Mouse (Mus musculus) heart, postnatal 0 days (tissue): ENCODE measurements around the gene St3gal4. TPM values are rescaled to one million over a fixed set of nuclear protein-coding genes. Genes with fewer than 3 reads are reported as not detected.

Experiments
- ATAC-seq: fragments of 200-750 bp; cut with Nextera tagmentation; 2 replicates; pipeline ENCODE4 v1.8.0; 2017; ENCODE audit warnings: low read depth, moderate number of reproducible peaks, moderate library complexity; ENCODE audit not compliant: insufficient read depth
- DNase-seq: peaks from one replicate; pipeline ENCODE4 v3.0.0-alpha.2; 2016; ENCODE audit warnings: low spot score
- H3K27ac ChIP-seq: fragments of 300-500 bp; sonication (generic); 2 replicates; pipeline ENCODE4 v1.5.1; 2014; ENCODE audit warnings: low read depth, mild to moderate bottlenecking
- H3K27me3 ChIP-seq: fragments of 300-500 bp; sonication (generic); 2 replicates; pipeline ENCODE4 v1.6.1; 2014; ENCODE audit warnings: low read length, mixed read lengths; ENCODE audit not compliant: control insufficient read depth, insufficient read depth
- H3K36me3 ChIP-seq: fragments of 300-500 bp; sonication (generic); replicated peaks from 2 replicates; pipeline ENCODE4 v1.6.1; 2014; ENCODE audit warnings: low read length, mixed read lengths; ENCODE audit not compliant: control insufficient read depth, insufficient read depth
- H3K4me1 ChIP-seq: fragments of 300-500 bp; sonication (generic); 2 replicates; pipeline ENCODE4 v1.6.1; 2014; ENCODE audit warnings: antibody characterized with exemption; ENCODE audit not compliant: control insufficient read depth, insufficient read depth
- H3K4me2 ChIP-seq: fragments of 300-500 bp; sonication (generic); 2 replicates; pipeline ENCODE4 v1.6.1; 2014; ENCODE audit warnings: low read depth, mild to moderate bottlenecking, low read length, moderate library complexity
- H3K4me3 ChIP-seq: fragments of 300-500 bp; sonication (generic); 2 replicates; pipeline ENCODE4 v1.5.1; 2014; ENCODE audit warnings: low read depth, low read length
- H3K9ac ChIP-seq: fragments of 300-500 bp; sonication (generic); replicated peaks from 2 replicates; pipeline ENCODE4 v1.6.1; 2014; ENCODE audit warnings: low read depth, low read length, mixed read lengths
- H3K9me3 ChIP-seq: fragments of 300-500 bp; sonication (generic); replicated peaks from 2 replicates; pipeline ENCODE4 v1.6.1; 2016; ENCODE audit warnings: low read length; ENCODE audit not compliant: control insufficient read depth
- CTCF ChIP-seq: IDR thresholded peaks from 2 replicates; pipeline ENCODE4 v1.5.1; 2016; ENCODE audit warnings: antibody characterized with exemption, control low read depth, low read depth
- EP300 ChIP-seq: IDR thresholded peaks from 2 replicates; pipeline ENCODE4 v1.6.1; 2016; ENCODE audit warnings: antibody characterized with exemption, low read depth
- WGBS: fragments of 180-500 bp; shearing (Covaris S2); extraction: QIAGEN DNeasy Blood & Tissue Kit; methylation state at CpG from one replicate; pipeline ENCODE4 v1.1.7; 2014; 5-methylcytosine and 5-hydroxymethylcytosine counted together
- polyA plus RNA-seq: library from polyadenylated mRNA; unstranded; fragments of >200 nt; fragmentation: Nextera tagmentation; extraction: Ambion mirVana; gene quantifications from 2 replicates; pipeline ENCODE4 v1.2.1, GENCODE M21; 2015
- total RNA-seq: library from RNA; depleted of rRNA; stranded (reverse); fragments of >200 nt; gene quantifications from 2 replicates; pipeline ENCODE4 v1.2.3, GENCODE M21; 2014; ENCODE audit warnings: low replicate concordance

St3gal4 gene
- total and polyA plus RNA-seq, 2 experiments from 2014 or later, result 25.2 to 37.6 TPM

- peaks cover 15% of the 10 kb centered on the region for H3K27me3 ChIP-seq
- ATAC-seq (no peak), DNase-seq (no peak)
- H3K4me1 ChIP-seq, result peaks cover 17% of the 10 kb centered on the region
- no peak overlapping the region; the same call in 1 of the 2 replicates for H3K9ac ChIP-seq
- H3K4me3 ChIP-seq, result peak overlapping the region; percentile 29
- H3K36me3 ChIP-seq, result no peaks in the 10 kb centered on the region
- TF ChIP-seq CTCF (no peak), EP300 (no peak)
- no peaks in the 10 kb centered on the region for H3K9me3 ChIP-seq
- H3K4me2 ChIP-seq, result peak overlapping the region; percentile 56
- no peak overlapping the region for H3K27ac ChIP-seq
- 8% methylated on average over 25 of the region's 25 CpGs for WGBS
Measured at GRCm38 (mm10) chr9:35024591-35025496, 94.2 kb downstream of the St3gal4 start.

- H3K36me3 ChIP-seq, result no peaks in the 10 kb centered on the region
- TF ChIP-seq CTCF (no peak), EP300 (no peak)
- no peak overlapping the region for H3K4me3 ChIP-seq
- H3K27me3 ChIP-seq, result peaks cover 20% of the 10 kb centered on the region
- no peak overlapping the region for H3K27ac ChIP-seq
- no peak overlapping the region for H3K9ac ChIP-seq
- H3K9me3 ChIP-seq, result no peaks in the 10 kb centered on the region
- no peak for DNase-seq
- H3K4me1 ChIP-seq, result peaks cover 21% of the 10 kb centered on the region
- ATAC-seq, result no peak
- H3K4me2 ChIP-seq, result no peak overlapping the region
- WGBS, result 70% methylated on average over 1 of the region's 1 CpGs
Measured at GRCm38 (mm10) chr9:35021744-35022143, 97.3 kb downstream of the St3gal4 start.

- H3K27me3 ChIP-seq, result peaks cover 10% of the 10 kb centered on the region
- WGBS, result 48% methylated on average over 11 of the region's 11 CpGs
- ATAC-seq (no peak), DNase-seq (no peak)
- TF ChIP-seq CTCF (no peak), EP300 (no peak)
- H3K4me3 ChIP-seq, result no peak overlapping the region
- H3K4me1 ChIP-seq, result peaks cover 10% of the 10 kb centered on the region
- H3K9ac ChIP-seq, result no peak overlapping the region
- no peak overlapping the region for H3K4me2 ChIP-seq
- H3K9me3 ChIP-seq, result no peaks in the 10 kb centered on the region
- H3K36me3 ChIP-seq, result no peaks in the 10 kb centered on the region
- no peak overlapping the region for H3K27ac ChIP-seq
Measured at GRCm38 (mm10) chr9:35020015-35020653, 98.9 kb downstream of the St3gal4 start.

- H3K36me3 ChIP-seq, result no peaks in the 10 kb centered on the region
- H3K4me1 ChIP-seq, result peaks cover 7% of the 10 kb centered on the region
- no peak overlapping the region for H3K4me2 ChIP-seq
- peaks cover 9% of the 10 kb centered on the region for H3K27me3 ChIP-seq
- H3K9ac ChIP-seq, result no peak overlapping the region
- 8% methylated on average over 3 of the region's 3 CpGs for WGBS
- H3K9me3 ChIP-seq, result no peaks in the 10 kb centered on the region
- H3K4me3 ChIP-seq, result no peak overlapping the region
- ATAC-seq (no peak; the same call in 1 of the 2 replicates), DNase-seq (no peak)
- no peak overlapping the region for H3K27ac ChIP-seq
- TF ChIP-seq EP300 (no peak), CTCF (peak; percentile 91)
Measured at GRCm38 (mm10) chr9:35019372-35019771, 99.7 kb downstream of the St3gal4 start.

GRCm38 (mm10) chr9:35018056-35018455 is 101.0 kb downstream of the St3gal4 start:
- no peak for ATAC-seq
- 17% methylated on average over 5 of the region's 5 CpGs for WGBS
- H3K36me3 ChIP-seq, result no peaks in the 10 kb centered on the region
- TF ChIP-seq CTCF (no peak), EP300 (no peak)
- no peak overlapping the region for H3K4me3 ChIP-seq
- no peaks in the 10 kb centered on the region for H3K9me3 ChIP-seq
- H3K4me2 ChIP-seq, result peak overlapping the region; percentile 30
- peaks cover 7% of the 10 kb centered on the region for H3K4me1 ChIP-seq
- peaks cover 5% of the 10 kb centered on the region; the same call in 1 of the 2 replicates for H3K27me3 ChIP-seq
- H3K9ac ChIP-seq, result no peak overlapping the region
- DNase-seq, result no peak
- no peak overlapping the region for H3K27ac ChIP-seq
